Mouse (Mus musculus) mouse trophoblast stem cell (cell line): ENCODE measurements around the gene Vmn1r123.
"Not testable (repeated sequence)": the region's sequence is repeated elsewhere in the genome, so short reads cannot be mapped to it uniquely, and the experiment has no call there.

Experiments
- in situ Hi-C, 2 experiments: fragments of 300-500 bp; cut with MseI, MboI; formaldehyde crosslinking; loops; 2 replicates in 1 of 2; 3 replicates in 1 of 2; pipeline ENCODE4 v1.15.1; 2025

Gene Vmn1r123

GRCm38 (mm10) chr7:21161885-21162284, at the start of gene Vmn1r123:
Gene Vmn1r123, plus strand, starts transcription at chr7:21162185.
- in situ Hi-C loops = not testable (repeated sequence)

- in situ Hi-C loops = not testable (repeated sequence)
These were observed 28.0 kb upstream of the Vmn1r123 start, which contains the start of gene Vmn1r122 for GRCm38 (mm10) chr7:21134028-21134427. Gene Vmn1r122, minus strand, starts transcription at chr7:21134128.

DNA sequence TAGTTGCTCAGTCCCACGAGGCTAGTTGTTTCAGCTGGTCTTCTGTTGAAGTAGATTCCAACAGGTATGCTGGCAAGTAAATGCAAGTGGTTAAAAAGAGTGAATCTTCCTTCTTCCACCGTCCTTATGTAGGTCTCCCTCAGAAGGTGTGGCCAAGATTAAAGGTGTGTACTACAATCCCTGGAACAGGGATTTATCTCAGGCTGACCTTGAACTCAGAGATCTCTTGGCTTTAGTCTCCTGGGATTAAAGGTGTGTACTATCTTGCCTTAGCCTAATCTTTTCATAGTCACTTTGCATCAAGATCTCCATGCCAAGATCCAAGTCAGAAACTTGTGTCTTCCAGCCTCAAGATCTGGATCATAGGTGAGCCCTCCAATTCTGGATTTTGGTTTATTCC, 28.3 kb downstream of the Vmn1r123 start, which contains the start of gene Gm5157:
Gene Gm5157 (minus strand): TSS at position 101 of the 400 bp plus-strand sequence.
- in situ Hi-C loops = not testable (repeated sequence)
